Mouse (Mus musculus): ENCODE measurements around the gene Vmn1r213. TPM values are rescaled to one million over a fixed set of nuclear protein-coding genes. Genes with fewer than 3 reads are reported as not detected.

Gene Vmn1r213
- not detected in 2 replicates for polyA plus RNA-seq (2012; rRNA removed)

- WGBS: 58% methylated on average over 1 of the region's 1 CpGs
- Histone ChIP-seq H3K4me1 (ENCODE audit: control insufficient read depth, insufficient read depth, low read length) (no peaks in the 10 kb centered on the region), H3K27ac (ENCODE audit: insufficient read depth, low read length) (no peak within 1 kb of the TSS), H3K4me3 (replicated peaks; ENCODE audit: insufficient read depth, low read depth, low read length) (no peak within 1 kb of the TSS), H3K27me3 (ENCODE audit: control insufficient read depth, insufficient read depth, low read length) (no peaks in the 10 kb centered on the region)
- no peak for DNase-seq
- TF ChIP-seq POLR2A (IDR thresholded peaks at IDR 0.05; ENCODE audit: borderline replicate concordance, insufficient read depth, low read length) (no peak), CTCF (IDR thresholded peaks at IDR 0.05; ENCODE audit: borderline replicate concordance, insufficient read depth, low read depth, low read length) (no peak)
Observed at GRCm38 (mm10) chr13:23007356-23007755, at the start of gene Vmn1r213. TSS of gene Vmn1r213 (plus strand) at chr13:23007656.

- no peaks in the 10 kb centered on the region for H3K27me3 ChIP-seq (ENCODE audit: control insufficient read depth, insufficient read depth, low read length)
- no peak for DNase-seq
- no peak overlapping the region for H3K27ac ChIP-seq (ENCODE audit: insufficient read depth, low read length)
- H3K4me3 ChIP-seq (replicated peaks; ENCODE audit: insufficient read depth, low read depth, low read length): no peak overlapping the region
- WGBS: 79% methylated on average over 11 of the region's 11 CpGs
- no peaks in the 10 kb centered on the region for H3K4me1 ChIP-seq (ENCODE audit: control insufficient read depth, insufficient read depth, low read length)
- TF ChIP-seq POLR2A (IDR thresholded peaks at IDR 0.05; ENCODE audit: borderline replicate concordance, insufficient read depth, low read length) (no peak), CTCF (IDR thresholded peaks at IDR 0.05; ENCODE audit: borderline replicate concordance, insufficient read depth, low read depth, low read length) (no peak)
Observed at GRCm38 (mm10) chr13:22990214-22990891, 17.1 kb upstream of the Vmn1r213 start.

GRCm38 (mm10) chr13:22992178-22992700 is 15.2 kb upstream of the Vmn1r213 start:
- no peak overlapping the region for H3K4me3 ChIP-seq (replicated peaks; ENCODE audit: insufficient read depth, low read depth, low read length)
- no peaks in the 10 kb centered on the region for H3K4me1 ChIP-seq (ENCODE audit: control insufficient read depth, insufficient read depth, low read length)
- DNase-seq: no peak
- no peak overlapping the region for H3K27ac ChIP-seq (ENCODE audit: insufficient read depth, low read length)
- TF ChIP-seq POLR2A (IDR thresholded peaks at IDR 0.05; ENCODE audit: borderline replicate concordance, insufficient read depth, low read length) (no peak), CTCF (IDR thresholded peaks at IDR 0.05; ENCODE audit: borderline replicate concordance, insufficient read depth, low read depth, low read length) (no peak)
- WGBS: 64% methylated on average over 1 of the region's 1 CpGs
- H3K27me3 ChIP-seq (ENCODE audit: control insufficient read depth, insufficient read depth, low read length): no peaks in the 10 kb centered on the region

DNA sequence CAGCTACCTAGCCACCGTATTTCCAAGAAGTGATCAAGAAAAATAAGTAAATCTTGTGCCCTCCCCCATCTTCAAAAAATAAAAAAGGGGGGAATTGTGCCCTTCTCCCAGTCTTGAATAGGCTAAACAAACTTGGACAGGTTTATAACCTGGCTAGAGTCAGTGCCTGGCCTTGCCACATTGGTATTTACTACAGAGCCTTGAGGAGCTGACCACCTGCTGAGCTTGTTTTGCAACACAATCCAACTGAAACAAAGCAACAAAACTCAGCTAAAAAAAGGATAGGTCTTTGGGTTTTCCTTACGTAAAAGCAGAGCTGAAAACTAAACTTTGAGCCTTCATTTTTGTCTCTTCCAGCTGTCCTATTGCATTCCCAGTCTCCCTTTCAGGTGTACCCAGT is 14.7 kb upstream of the Vmn1r213 start:
- no peak for DNase-seq
- TF ChIP-seq CTCF (IDR thresholded peaks at IDR 0.05; ENCODE audit: borderline replicate concordance, insufficient read depth, low read depth, low read length) (no peak), POLR2A (IDR thresholded peaks at IDR 0.05; ENCODE audit: borderline replicate concordance, insufficient read depth, low read length) (no peak)
- Histone ChIP-seq H3K4me3 (replicated peaks; ENCODE audit: insufficient read depth, low read depth, low read length) (no peak overlapping the region), H3K4me1 (ENCODE audit: control insufficient read depth, insufficient read depth, low read length) (no peaks in the 10 kb centered on the region), H3K27ac (ENCODE audit: insufficient read depth, low read length) (no peak overlapping the region), H3K27me3 (ENCODE audit: control insufficient read depth, insufficient read depth, low read length) (no peaks in the 10 kb centered on the region)
- 62% methylated on average over 2 of the region's 2 CpGs for WGBS

GRCm38 (mm10) chr13:23018158-23018557 is 10.7 kb downstream of the Vmn1r213 start:
- no peak overlapping the region for H3K27ac ChIP-seq (ENCODE audit: insufficient read depth, low read length)
- no peaks in the 10 kb centered on the region for H3K27me3 ChIP-seq (ENCODE audit: control insufficient read depth, insufficient read depth, low read length)
- H3K4me1 ChIP-seq (ENCODE audit: control insufficient read depth, insufficient read depth, low read length): no peaks in the 10 kb centered on the region
- DNase-seq: no peak
- TF ChIP-seq CTCF (IDR thresholded peaks at IDR 0.05; ENCODE audit: borderline replicate concordance, insufficient read depth, low read depth, low read length): no peak
- TF ChIP-seq POLR2A (IDR thresholded peaks at IDR 0.05; ENCODE audit: borderline replicate concordance, insufficient read depth, low read length): no peak
- H3K4me3 ChIP-seq (replicated peaks; ENCODE audit: insufficient read depth, low read depth, low read length): no peak overlapping the region

- no peak overlapping the region for H3K4me3 ChIP-seq (replicated peaks; ENCODE audit: insufficient read depth, low read depth, low read length)
- H3K4me1 ChIP-seq (ENCODE audit: control insufficient read depth, insufficient read depth, low read length): no peaks in the 10 kb centered on the region
- DNase-seq: no peak
- TF ChIP-seq POLR2A (IDR thresholded peaks at IDR 0.05; ENCODE audit: borderline replicate concordance, insufficient read depth, low read length) (no peak), CTCF (IDR thresholded peaks at IDR 0.05; ENCODE audit: borderline replicate concordance, insufficient read depth, low read depth, low read length) (no peak)
- H3K27me3 ChIP-seq (ENCODE audit: control insufficient read depth, insufficient read depth, low read length): no peaks in the 10 kb centered on the region
- no peak overlapping the region for H3K27ac ChIP-seq (ENCODE audit: insufficient read depth, low read length)
Observed at GRCm38 (mm10) chr13:23024812-23025211, 17.4 kb downstream of the Vmn1r213 start.

DNA sequence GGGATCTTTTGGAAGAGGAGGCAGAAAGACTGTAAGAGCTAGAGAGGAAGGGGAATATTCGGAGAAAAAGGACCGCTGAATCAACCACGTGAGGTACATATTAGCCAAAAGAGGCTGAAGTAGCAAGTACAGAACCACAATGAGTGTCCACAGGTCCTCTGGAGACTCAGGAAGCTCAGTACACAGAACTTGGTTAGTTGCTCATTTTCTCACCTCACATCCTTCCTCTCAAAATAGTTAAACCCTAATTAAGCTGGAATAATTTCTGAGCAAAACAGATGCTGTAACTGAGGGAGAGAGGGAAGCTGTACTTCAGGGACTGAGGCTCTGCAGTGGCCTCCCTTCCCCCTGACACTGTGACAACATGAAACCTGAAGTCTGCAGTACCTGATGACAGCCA is 22.7 kb downstream of the Vmn1r213 start, which contains the start of gene Vmn1r214:
Vmn1r214 (plus strand) TSS at position 301 of the 400 bp plus-strand sequence.
- DNase-seq: no peak
- H3K27me3 ChIP-seq (ENCODE audit: control insufficient read depth, insufficient read depth, low read length): no peaks in the 10 kb centered on the region
- WGBS: 81% methylated on average over 3 of the region's 3 CpGs

DNA sequence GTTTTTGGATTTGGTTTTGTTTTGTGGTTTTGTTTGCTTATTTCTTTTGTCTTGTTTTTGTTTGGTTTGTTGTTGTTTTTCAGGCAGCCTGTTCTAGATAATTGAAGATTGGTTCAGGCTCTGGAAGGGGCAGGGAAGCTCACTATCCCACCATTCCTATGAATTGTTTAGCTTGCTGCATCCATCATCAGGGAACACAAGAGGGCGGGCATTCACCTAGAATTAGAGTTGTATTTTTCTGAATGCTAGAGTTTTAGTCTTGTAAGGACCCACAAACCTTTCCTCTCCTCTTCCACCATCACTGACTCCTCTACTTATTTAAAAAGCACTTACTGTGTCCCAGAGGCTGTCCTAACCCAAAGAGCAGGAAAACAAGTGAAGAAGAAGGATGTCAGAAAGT is 50.3 kb downstream of the Vmn1r213 start:
- TF ChIP-seq POLR2A (IDR thresholded peaks at IDR 0.05; ENCODE audit: borderline replicate concordance, insufficient read depth, low read length) (no peak), CTCF (IDR thresholded peaks at IDR 0.05; ENCODE audit: borderline replicate concordance, insufficient read depth, low read depth, low read length) (no peak)
- no peaks in the 10 kb centered on the region for H3K27me3 ChIP-seq (ENCODE audit: control insufficient read depth, insufficient read depth, low read length)
- WGBS: 50% methylated on average over 1 of the region's 1 CpGs
- H3K4me1 ChIP-seq (ENCODE audit: control insufficient read depth, insufficient read depth, low read length): no peaks in the 10 kb centered on the region
- no peak overlapping the region for H3K4me3 ChIP-seq (replicated peaks; ENCODE audit: insufficient read depth, low read depth, low read length)
- no peak overlapping the region for H3K27ac ChIP-seq (ENCODE audit: insufficient read depth, low read length)
- DNase-seq: no peak

More for the DNA sequence above, 22.7 kb downstream of the Vmn1r213 start, which contains the start of gene Vmn1r214:
- no peaks in the 10 kb centered on the region for H3K4me1 ChIP-seq (ENCODE audit: control insufficient read depth, insufficient read depth, low read length)
- H3K27ac ChIP-seq (ENCODE audit: insufficient read depth, low read length): no peak within 1 kb of the TSS
- TF ChIP-seq CTCF (IDR thresholded peaks at IDR 0.05; ENCODE audit: borderline replicate concordance, insufficient read depth, low read depth, low read length): no peak
- H3K4me3 ChIP-seq (replicated peaks; ENCODE audit: insufficient read depth, low read depth, low read length): no peak within 1 kb of the TSS

Other genes with a start within 250 kb of the Vmn1r213 start
- not detected in 2 replicates for gene Vmn1r208, start 230.3 kb upstream of the Vmn1r213 start, polyA plus RNA-seq (2012; rRNA removed)
- gene Vmn1r209, start 198.0 kb upstream of the Vmn1r213 start, polyA plus RNA-seq (2012; rRNA removed): not detected in 2 replicates
- gene Vmn1r210, start 176.3 kb upstream of the Vmn1r213 start, polyA plus RNA-seq (2012; rRNA removed): not detected in 2 replicates
- gene Vmn1r211, start 150.1 kb upstream of the Vmn1r213 start, polyA plus RNA-seq (2012; rRNA removed): not detected in 2 replicates
- gene Vmn1r212, start 123.5 kb upstream of the Vmn1r213 start, polyA plus RNA-seq (2012; rRNA removed): not detected in 2 replicates
- not detected in 2 replicates for gene Vmn1r214, start 22.8 kb downstream of the Vmn1r213 start, polyA plus RNA-seq (2012; rRNA removed)
- not detected in 2 replicates for gene Vmn1r215, start 60.4 kb downstream of the Vmn1r213 start, polyA plus RNA-seq (2012; rRNA removed)
- not detected in 2 replicates for gene Vmn1r217, start 110.6 kb downstream of the Vmn1r213 start, polyA plus RNA-seq (2012; rRNA removed)
- gene Vmn1r218, start 125.5 kb downstream of the Vmn1r213 start, polyA plus RNA-seq (2012; rRNA removed): not detected in 2 replicates
- gene Vmn1r219, start 151.7 kb downstream of the Vmn1r213 start, polyA plus RNA-seq (2012; rRNA removed): not detected in 2 replicates
- gene Vmn1r220, start 180.3 kb downstream of the Vmn1r213 start, polyA plus RNA-seq (2012; rRNA removed): not detected in 2 replicates
- gene Vmn1r221, start 206.5 kb downstream of the Vmn1r213 start, polyA plus RNA-seq (2012; rRNA removed): not detected in 2 replicates
- not detected in 2 replicates for gene Vmn1r222, start 228.3 kb downstream of the Vmn1r213 start, polyA plus RNA-seq (2012; rRNA removed)
- not detected in 2 replicates for gene Vmn1r223, start 239.5 kb downstream of the Vmn1r213 start, polyA plus RNA-seq (2012; rRNA removed)